Comparison of ENCODE assay signal across 21 mouse cellular contexts in the genomic region with DNA sequence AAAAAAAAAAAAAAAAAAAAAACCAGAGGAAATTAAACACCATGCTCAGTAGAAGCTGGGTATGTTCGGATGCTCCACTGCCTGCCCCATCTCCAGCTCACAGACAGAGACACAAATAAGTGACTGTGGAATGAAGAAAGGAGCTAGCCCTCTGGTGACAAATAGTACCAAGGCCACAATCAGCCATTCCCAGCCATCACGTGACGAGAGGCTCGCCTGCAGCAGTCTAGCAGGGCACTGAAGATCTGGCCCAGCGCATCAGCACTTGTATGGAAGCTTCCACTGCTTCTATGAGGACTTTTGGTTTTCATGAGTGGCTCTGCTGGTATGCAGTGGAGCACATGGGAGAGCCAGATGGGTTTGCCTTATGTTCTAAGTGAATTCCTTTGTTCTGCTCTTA.
A peak's percentile ranks its signal among the peaks of the same experiment; 100 is the strongest.
DNase-seq lines count a peak whose midpoint lies in the region; ATAC-seq and TF ChIP-seq lines count a peak whose summit lies in the region.
"Had no signal": no experiment of that assay in that cellular context is flagged by ENCODE, and none has a peak within 500 bp of the region (broad histone marks: within the 10 kb centered on the region; RNA-seq: fewer than 3 reads in every experiment).

No protein-coding gene starts in this region.

- peak; percentile 42 for DNase-seq in heart, embryonic 10.5 days (ENCODE audit: low spot score)
- DNase-seq in neural tube, embryonic 10.5 days (ENCODE audit: extremely low spot score, low spot score), result peak; percentile 37
- DNase-seq in midbrain, embryonic 14.5 days, result peak; percentile 47
- no peak for DNase-seq in layer of hippocampus, adult 2 months (ENCODE audit: low spot score in 2 of 2)
- no peak for DNase-seq in adrenal gland, adult 8-10 months
- DNase-seq: adrenal gland, postnatal 10 days; cerebellum, adult 18-20 months; cerebellum, postnatal 25 days; forebrain, postnatal 0 days; gastrocnemius, adult 2 months; heart, postnatal 4 days; kidney, adult 8-10 months; kidney, postnatal 14 days had no signal

- no peak overlapping the region for H3K4me2 ChIP-seq in heart, embryonic 11.5 days
- no peak overlapping the region for H3K4me2 ChIP-seq in neural tube, embryonic 15.5 days
- H3K4me2 ChIP-seq in midbrain, embryonic 14.5 days (ENCODE audit: low read length), result no peak overlapping the region
- H3K4me2 ChIP-seq: embryonic facial prominence, embryonic 12.5 days; heart, embryonic 15.5 days; limb, embryonic 15.5 days; liver, embryonic 15.5 days had no signal

- no peak overlapping the region for H3K9ac ChIP-seq in heart, embryonic 11.5 days (ENCODE audit: low read depth, low read length)
- no peak overlapping the region for H3K9ac ChIP-seq in neural tube, embryonic 15.5 days (replicated peaks)
- no peak overlapping the region for H3K9ac ChIP-seq in midbrain, embryonic 14.5 days (replicated peaks; ENCODE audit: low read length)
- H3K9ac ChIP-seq: embryonic facial prominence, embryonic 12.5 days; forebrain, postnatal 0 days; heart, embryonic 15.5 days; limb, embryonic 15.5 days; liver, embryonic 15.5 days had no signal

- peaks cover 13% of the 10 kb centered on the region; the same call in 1 of the 2 replicates for H3K4me1 ChIP-seq in heart, embryonic 10.5 days
- H3K4me1 ChIP-seq in heart, embryonic 11.5 days (ENCODE audit: control insufficient read depth, insufficient read depth, low read length), result no peaks in the 10 kb centered on the region
- H3K4me1 ChIP-seq in neural tube, embryonic 15.5 days, result peaks cover 39% of the 10 kb centered on the region
- peaks cover 46% of the 10 kb centered on the region for H3K4me1 ChIP-seq in midbrain, embryonic 14.5 days (ENCODE audit: control insufficient read depth, insufficient read depth, low read length)
- H3K4me1 ChIP-seq: heart, embryonic 15.5 days; liver, embryonic 15.5 days had no signal

- H3K4me3 ChIP-seq in heart, embryonic 10.5 days, result no peak overlapping the region
- no peak overlapping the region for H3K4me3 ChIP-seq in heart, embryonic 11.5 days (ENCODE audit: low read depth, low read length)
- no peak overlapping the region for H3K4me3 ChIP-seq in neural tube, embryonic 15.5 days (replicated peaks)
- no peak overlapping the region for H3K4me3 ChIP-seq in midbrain, embryonic 14.5 days (replicated peaks; ENCODE audit: low read depth, low read length)
- H3K4me3 ChIP-seq in layer of hippocampus, adult 2 months, result no peak overlapping the region
- H3K4me3 ChIP-seq: embryonic facial prominence, embryonic 12.5 days; erythroblast, embryonic 14.5 days; gastrocnemius, adult 2 months; heart, embryonic 15.5 days; limb, embryonic 15.5 days; liver, embryonic 15.5 days had no signal

- no peaks in the 10 kb centered on the region for H3K9me3 ChIP-seq in heart, embryonic 10.5 days
- no peaks in the 10 kb centered on the region for H3K9me3 ChIP-seq in heart, embryonic 11.5 days (replicated peaks; ENCODE audit: control insufficient read depth, low read length)
- H3K9me3 ChIP-seq in neural tube, embryonic 15.5 days (replicated peaks), result no peaks in the 10 kb centered on the region
- no peaks in the 10 kb centered on the region for H3K9me3 ChIP-seq in midbrain, embryonic 14.5 days (ENCODE audit: control insufficient read depth, low read length)
- H3K9me3 ChIP-seq: embryonic facial prominence, embryonic 12.5 days; heart, embryonic 15.5 days; limb, embryonic 15.5 days; liver, embryonic 15.5 days had no signal

- no peak for ATAC-seq in heart, embryonic 11.5 days (replicated peaks; ENCODE audit: insufficient number of reproducible peaks, low FRiP score, low TSS enrichment)
- ATAC-seq in neural tube, embryonic 15.5 days (ENCODE audit: low FRiP score), result no peak
- ATAC-seq in midbrain, embryonic 14.5 days (ENCODE audit: low FRiP score, low TSS enrichment), result no peak
- ATAC-seq: forebrain, postnatal 0 days; lung, postnatal 0 days had no signal

- H3K36me3 ChIP-seq in heart, embryonic 10.5 days, result no peaks in the 10 kb centered on the region
- no peaks in the 10 kb centered on the region for H3K36me3 ChIP-seq in heart, embryonic 11.5 days (ENCODE audit: control insufficient read depth, insufficient read depth, low read length)
- H3K36me3 ChIP-seq in neural tube, embryonic 15.5 days, result no peaks in the 10 kb centered on the region
- no peaks in the 10 kb centered on the region for H3K36me3 ChIP-seq in midbrain, embryonic 14.5 days (ENCODE audit: control insufficient read depth, insufficient read depth, low read length)
- H3K36me3 ChIP-seq: embryonic facial prominence, embryonic 12.5 days; heart, embryonic 15.5 days; limb, embryonic 15.5 days; liver, embryonic 15.5 days had no signal

- WGBS in heart, embryonic 10.5 days, result 44% methylated on average over 5 of the region's 5 CpGs
- 61% methylated on average over 5 of the region's 5 CpGs for WGBS in heart, embryonic 11.5 days (ENCODE audit: insufficient replicate concordance)
- 47% methylated on average over 5 of the region's 5 CpGs for WGBS in neural tube, embryonic 15.5 days
- 34% methylated on average over 5 of the region's 5 CpGs for WGBS in midbrain, embryonic 14.5 days

- H3K27ac ChIP-seq in heart, embryonic 10.5 days, result no peak overlapping the region
- H3K27ac ChIP-seq in heart, embryonic 11.5 days (ENCODE audit: low read depth, low read length), result no peak overlapping the region
- no peak overlapping the region for H3K27ac ChIP-seq in neural tube, embryonic 15.5 days (replicated peaks)
- no peak overlapping the region for H3K27ac ChIP-seq in midbrain, embryonic 14.5 days (replicated peaks; ENCODE audit: low read depth, low read length)
- H3K27ac ChIP-seq in layer of hippocampus, adult 2 months, result no peak overlapping the region
- H3K27ac ChIP-seq: embryonic facial prominence, embryonic 12.5 days; gastrocnemius, adult 2 months; heart, embryonic 15.5 days; limb, embryonic 15.5 days; liver, embryonic 15.5 days had no signal

- TF ChIP-seq CTCF in layer of hippocampus, adult 2 months (conservative IDR thresholded peaks at IDR 0.05), result no peak

- H3K27me3 ChIP-seq in heart, embryonic 10.5 days (ENCODE audit: insufficient read depth, poor library complexity, severe bottlenecking), result peaks cover 26% of the 10 kb centered on the region
- peaks cover 18% of the 10 kb centered on the region for H3K27me3 ChIP-seq in heart, embryonic 11.5 days (ENCODE audit: control insufficient read depth, insufficient read depth, low read length)
- no peaks in the 10 kb centered on the region for H3K27me3 ChIP-seq in neural tube, embryonic 15.5 days (replicated peaks)
- H3K27me3 ChIP-seq in midbrain, embryonic 14.5 days (ENCODE audit: control insufficient read depth, insufficient read depth, low read length), result no peaks in the 10 kb centered on the region
- H3K27me3 ChIP-seq: embryonic facial prominence, embryonic 12.5 days had no signal

Comparison
In these comparisons a context has a peak if more than half of its experiments do, and no peak if none do; other contexts are left out.
1. DNase-seq: peak in heart, embryonic 10.5 days (single experiment), neural tube, embryonic 10.5 days (single experiment) and midbrain, embryonic 14.5 days (single experiment); none in layer of hippocampus, adult 2 months (0 of 2) and adrenal gland, adult 8-10 months (single experiment).